Mouse (Mus musculus): ENCODE measurements around the gene Chac1.

Chac1 gene

DNA sequence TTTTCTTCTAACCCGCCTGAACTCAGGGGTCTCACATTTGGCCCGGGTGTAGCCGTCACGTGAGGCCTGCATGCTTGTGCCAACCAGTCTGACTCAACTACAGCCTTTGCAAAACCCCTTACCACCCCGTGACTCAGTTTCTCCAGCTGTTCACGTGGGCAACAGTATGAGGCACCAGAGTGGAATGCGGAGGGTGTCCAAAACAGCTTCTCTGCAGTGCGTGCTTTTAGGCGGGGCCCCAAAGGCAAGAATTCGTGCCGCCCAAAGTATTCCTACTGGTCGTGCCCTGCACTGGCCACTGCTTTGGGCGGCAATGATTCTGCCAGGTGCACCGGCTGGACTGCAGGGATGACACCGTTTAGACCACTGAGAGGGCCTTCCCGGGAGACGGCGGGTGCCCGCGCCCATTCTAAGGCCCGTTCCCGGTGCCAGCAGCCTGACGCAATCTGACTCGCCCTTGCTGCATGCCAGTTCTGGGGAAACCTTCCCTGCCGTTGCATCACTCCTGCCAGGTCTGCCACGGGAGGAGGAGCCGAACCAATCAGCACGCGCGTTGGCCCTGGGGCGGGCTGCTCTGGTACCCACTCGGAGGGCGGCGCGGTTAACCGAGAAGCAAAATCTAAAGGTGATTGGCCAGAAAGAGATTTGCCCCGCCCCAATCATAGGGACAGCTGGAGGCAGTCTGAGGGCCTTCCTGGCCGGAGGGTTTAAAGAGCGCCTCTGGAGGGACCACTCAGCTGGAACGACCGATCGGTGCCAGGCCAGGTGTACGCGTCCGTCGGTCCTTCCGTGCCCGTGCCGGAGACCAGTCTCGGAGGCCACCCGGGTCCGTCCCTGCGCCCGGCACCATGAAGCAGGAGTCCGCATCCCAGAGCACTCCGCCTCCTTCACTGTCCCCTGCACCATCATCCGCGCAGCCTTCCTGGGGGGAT, at the start of gene Chac1:
Gene Chac1, plus strand, starts transcription at position 675 of the 932 bp plus-strand sequence.
- peak; percentile 63 for DNase-seq (ENCODE audit: low read depth, low spot score)

- no peak for DNase-seq (ENCODE audit: low read depth, low spot score)
Observed at GRCm38 (mm10) chr2:119302876-119303275, 48.2 kb upstream of the Chac1 start.

GRCm38 (mm10) chr2:119304391-119304790, 46.6 kb upstream of the Chac1 start:
- DNase-seq (ENCODE audit: low read depth, low spot score), result no peak

DNA sequence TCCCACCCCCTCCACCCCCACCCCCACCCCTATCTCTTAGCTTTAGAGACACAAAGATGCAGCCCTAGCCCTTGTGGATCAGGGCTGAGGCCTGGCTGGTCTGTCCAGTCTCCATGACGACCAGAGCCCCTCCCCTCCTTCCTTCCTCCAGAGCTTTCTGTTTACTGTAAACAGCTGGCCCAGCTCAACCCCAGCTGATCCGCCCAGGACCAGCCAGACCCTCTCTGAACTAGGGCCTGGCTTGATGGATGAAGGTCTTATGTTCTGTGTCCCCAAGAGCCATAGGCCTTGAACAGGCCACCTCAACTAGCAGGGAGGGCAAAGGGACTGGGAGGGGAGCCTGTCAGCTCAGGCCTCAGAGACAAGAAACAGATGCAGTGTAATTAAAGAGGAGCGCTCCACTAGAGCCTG, 46.2 kb upstream of the Chac1 start:
- DNase-seq (ENCODE audit: low read depth, low spot score), result no peak

GRCm38 (mm10) chr2:119311544-119311943, 39.5 kb upstream of the Chac1 start:
- DNase-seq (ENCODE audit: low read depth, low spot score), result no peak

- no peak for DNase-seq (ENCODE audit: low read depth, low spot score)
Observed at GRCm38 (mm10) chr2:119312380-119312958, 38.6 kb upstream of the Chac1 start.

GRCm38 (mm10) chr2:119313780-119314479, 37.1 kb upstream of the Chac1 start:
- no peak for DNase-seq (ENCODE audit: low read depth, low spot score)

- no peak for DNase-seq (ENCODE audit: low read depth, low spot score)
Observed at GRCm38 (mm10) chr2:119314742-119315310, 36.2 kb upstream of the Chac1 start.

- no peak for DNase-seq (ENCODE audit: low read depth, low spot score)
Observed at GRCm38 (mm10) chr2:119318043-119318710, 32.9 kb upstream of the Chac1 start.

GRCm38 (mm10) chr2:119320571-119320970, 30.5 kb upstream of the Chac1 start:
- no peak for DNase-seq (ENCODE audit: low read depth, low spot score)

GRCm38 (mm10) chr2:119321771-119322586, 29.1 kb upstream of the Chac1 start:
- no peak for DNase-seq (ENCODE audit: low read depth, low spot score)

DNA sequence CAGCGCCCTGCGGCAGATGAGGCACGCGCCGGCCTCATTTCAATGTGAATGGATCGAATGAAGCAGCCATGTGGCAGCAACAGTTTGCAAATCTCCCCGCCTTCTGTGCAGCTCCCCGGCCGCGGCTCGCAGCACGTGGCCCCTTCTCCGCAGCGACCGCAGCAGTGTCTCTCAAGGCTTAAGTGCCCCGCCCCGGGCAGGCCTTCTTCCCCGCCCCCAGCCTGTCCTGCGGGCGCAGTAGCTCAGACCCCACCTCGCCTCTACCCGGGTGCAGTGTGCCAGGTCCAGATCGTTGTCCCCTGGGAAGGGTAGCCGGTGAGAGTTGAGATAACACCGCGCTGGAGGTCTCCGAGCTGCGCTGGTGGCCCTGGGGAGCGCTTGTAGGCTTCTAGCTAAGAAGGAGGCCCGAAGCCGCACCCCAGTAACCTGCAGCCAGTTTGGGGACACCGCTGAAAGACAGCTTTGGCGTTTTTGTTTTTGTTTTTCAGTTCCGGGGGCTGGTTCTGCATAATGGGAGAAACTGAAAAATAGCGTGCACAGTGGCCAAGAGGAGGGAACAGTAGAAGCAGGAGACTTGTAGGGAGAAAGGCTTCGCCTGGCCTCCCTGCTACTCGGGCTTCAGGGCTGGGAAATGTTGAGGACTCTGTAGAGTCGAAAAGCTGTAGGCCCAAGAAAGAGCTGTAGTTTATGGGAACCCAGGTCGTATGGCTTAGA, 28.3 kb upstream of the Chac1 start:
- no peak for DNase-seq (ENCODE audit: low read depth, low spot score)

- DNase-seq (ENCODE audit: low read depth, low spot score), result no peak
Observed at GRCm38 (mm10) chr2:119323866-119324575, 27.0 kb upstream of the Chac1 start.

- DNase-seq (ENCODE audit: low read depth, low spot score), result no peak
Observed at GRCm38 (mm10) chr2:119324576-119325318, 26.3 kb upstream of the Chac1 start.

DNA sequence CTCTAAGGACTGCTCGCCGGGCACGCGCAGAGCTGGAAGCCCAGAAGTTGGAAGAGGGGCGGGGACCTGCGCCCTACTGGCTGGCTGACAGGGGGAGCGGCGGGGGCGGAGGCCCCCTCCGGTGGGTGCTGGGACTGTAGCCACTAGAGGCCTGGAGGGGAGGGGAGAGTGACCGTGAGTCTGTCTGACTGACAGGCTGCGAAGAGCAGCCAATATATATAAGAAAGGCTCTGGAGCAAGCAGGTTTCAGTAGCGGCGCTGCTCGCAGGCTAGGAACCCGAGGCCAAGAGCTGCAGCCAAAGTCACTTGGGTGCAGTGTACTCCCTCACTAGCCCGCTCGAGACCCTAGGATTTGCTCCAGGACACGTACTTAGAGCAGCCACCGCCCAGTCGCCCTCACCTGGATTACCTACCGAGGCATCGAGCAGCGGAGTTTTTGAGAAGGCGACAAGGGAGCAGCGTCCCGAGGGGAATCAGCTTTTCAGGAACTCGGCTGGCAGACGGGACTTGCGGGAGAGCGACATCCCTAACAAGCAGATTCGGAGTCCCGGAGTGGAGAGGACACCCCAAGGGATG, 25.4 kb upstream of the Chac1 start, which contains the start of gene Dll4:
Gene Dll4, plus strand, starts transcription at position 217 of the 576 bp plus-strand sequence.
- no peak for DNase-seq (ENCODE audit: low read depth, low spot score)

DNA sequence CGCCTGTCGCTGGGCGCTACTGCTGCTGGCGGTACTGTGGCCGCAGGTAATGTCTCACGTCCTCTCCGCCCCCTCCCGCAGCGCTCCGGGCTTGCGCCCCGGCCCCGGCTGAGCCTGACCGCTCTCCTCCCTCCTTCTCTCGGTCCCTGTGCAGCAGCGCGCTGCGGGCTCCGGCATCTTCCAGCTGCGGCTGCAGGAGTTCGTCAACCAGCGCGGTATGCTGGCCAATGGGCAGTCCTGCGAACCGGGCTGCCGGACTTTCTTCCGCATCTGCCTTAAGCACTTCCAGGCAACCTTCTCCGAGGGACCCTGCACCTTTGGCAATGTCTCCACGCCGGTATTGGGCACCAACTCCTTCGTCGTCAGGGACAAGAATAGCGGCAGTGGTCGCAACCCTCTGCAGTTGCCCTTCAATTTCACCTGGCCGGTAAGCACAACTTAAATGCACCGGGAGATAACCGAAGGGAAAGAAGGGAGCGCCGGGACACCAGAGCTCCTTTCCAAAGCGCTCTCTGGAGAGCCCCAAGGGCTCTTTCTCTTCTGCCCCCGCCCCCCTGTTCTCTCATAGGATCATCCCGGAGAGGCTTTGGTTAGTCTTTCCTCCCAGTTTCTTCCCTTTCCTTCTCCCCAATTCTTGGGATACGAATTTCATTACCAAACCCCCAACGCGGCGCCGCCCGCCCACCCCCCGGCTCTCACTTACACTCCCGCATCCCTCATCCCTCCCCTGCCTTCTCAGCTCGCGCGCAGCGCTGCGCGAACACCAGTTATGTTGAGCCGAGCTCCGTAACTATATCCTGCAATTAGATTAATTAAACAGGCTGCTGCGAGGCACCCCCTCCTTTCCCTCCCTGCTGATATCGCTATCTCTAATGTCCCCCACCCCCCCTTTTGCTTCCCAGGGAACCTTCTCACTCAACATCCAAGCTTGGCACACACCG, 24.6 kb upstream of the Chac1 start:
- DNase-seq (ENCODE audit: low read depth, low spot score), result no peak

- DNase-seq (ENCODE audit: low read depth, low spot score), result no peak
Observed at GRCm38 (mm10) chr2:119327102-119327480, 23.9 kb upstream of the Chac1 start.

Measured in forelimb bud, embryonic 11.5 days (tissue).